Mouse (Mus musculus): ENCODE data around the gene Mst1.
A peak's percentile ranks its signal among the peaks of the same experiment; 100 is the strongest.

The Mst1 gene

DNA sequence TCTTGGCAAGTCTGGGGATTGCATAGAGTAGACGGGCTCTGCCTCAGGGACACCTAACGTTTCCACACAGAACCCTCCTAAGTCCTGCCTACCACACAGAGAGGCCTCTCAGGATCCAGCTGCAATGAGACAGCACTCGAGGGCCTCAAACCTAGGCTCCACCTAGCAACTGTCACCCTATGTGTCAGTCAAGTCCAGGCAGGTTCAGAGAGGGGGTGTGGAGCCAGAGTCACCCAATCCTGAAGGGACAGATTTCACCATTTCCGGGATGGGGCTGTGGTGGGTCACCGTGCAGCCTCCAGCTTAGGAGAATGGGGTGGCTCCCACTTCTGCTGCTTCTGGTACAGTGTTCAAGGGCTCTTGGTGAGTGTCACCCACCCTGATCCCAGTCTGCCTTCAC is at the start of gene Mst1:
Gene Mst1 (plus strand): TSS at position 269 of the 400 bp plus-strand sequence.
- DNase-seq (ENCODE audit: low read depth, low spot score), result no peak

DNA sequence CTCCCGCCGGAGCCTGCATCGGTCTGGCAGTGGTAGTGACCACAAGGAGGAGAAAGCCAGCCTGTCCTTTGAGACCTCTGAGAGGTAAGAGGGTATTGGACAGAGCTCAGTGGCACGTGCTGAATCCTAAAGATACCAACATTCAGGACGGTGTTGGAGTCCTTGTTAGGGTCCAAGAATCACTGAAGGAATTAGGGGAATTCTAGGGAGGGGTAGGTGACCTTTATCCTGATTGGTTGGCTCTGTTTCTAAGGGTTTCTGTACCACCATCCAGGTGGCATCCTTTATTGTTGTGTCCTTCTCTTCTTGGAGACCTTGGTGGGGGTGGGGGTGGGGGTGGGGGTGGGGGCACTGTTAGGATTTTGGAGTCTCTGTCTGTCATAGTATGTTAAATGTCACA is 48.1 kb upstream of the Mst1 start:
- no peak for DNase-seq (ENCODE audit: low read depth, low spot score)

DNA sequence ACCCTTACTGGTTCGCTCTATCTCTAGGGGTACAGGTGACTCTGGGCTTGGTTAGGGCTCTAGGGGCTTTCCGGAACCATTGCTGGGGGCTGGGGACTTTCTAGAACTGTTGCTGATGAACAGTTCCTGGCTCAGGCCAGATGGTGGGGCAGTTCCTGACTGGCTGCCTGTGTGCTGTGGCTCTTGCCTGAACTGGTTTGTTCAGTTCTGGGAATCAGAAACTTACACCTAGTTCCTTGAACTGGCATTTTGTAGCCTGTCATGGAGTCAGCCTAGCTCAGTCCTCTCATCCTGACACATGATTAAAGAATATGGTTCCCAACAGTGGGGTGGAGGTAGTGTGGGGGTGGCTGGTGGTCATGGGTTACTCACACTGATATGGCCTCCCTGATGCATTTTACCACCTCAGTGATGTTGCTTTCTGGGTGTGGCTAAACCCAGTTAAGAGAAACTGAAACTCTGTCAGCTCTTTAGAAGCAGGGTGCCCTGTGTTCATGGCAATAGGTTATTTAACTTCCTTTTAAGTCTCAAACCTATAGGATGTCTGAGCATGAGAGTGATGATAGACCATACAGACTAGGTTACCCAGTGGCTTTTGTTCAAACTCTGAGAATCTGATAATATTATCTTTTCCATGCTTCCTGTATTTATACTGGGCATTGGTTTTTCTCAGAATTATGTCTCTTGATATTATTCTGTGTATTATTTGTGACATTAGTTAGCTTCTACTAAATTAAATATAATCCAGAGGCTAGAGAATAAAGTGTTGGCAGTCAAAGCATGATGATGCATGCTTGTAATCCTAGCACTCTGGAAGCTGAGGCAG is 44.7 kb upstream of the Mst1 start:
- DNase-seq (ENCODE audit: low read depth, low spot score), result no peak

DNA sequence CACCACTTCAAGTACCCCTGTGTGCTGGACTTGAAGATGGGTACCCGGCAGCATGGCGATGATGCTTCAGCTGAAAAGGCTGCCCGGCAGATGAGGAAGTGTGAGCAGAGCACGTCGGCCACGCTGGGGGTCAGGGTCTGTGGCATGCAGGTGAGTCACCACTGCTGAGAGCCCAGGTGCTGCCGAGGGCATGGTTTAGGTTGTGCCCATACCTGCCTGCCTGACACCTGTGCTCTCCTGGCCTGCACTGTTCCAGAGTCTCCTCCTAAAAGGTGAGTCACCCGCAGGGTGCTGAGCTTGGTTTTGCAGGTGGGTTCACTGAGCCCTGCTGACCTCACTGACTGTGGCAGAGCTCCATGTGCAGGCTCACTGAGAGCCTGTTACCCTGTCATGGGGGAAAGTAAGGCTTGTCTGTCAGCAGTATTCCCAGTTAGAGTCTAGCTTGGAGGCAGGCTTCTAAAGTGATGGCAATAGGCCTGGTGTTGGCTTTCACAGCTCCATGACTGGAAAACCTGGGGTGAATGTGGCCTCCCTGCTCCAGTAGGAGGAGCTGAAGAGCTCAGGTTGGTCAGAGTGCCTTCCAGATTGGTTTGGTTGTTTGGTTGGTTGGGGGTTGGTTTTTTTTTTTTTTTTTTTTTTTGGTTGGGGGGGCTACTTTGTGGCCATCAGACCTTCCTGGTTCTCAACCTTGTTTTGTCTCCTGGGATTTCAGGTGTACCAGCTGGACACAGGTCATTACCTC is 35.3 kb upstream of the Mst1 start:
- no peak for DNase-seq (ENCODE audit: low read depth, low spot score)

DNA sequence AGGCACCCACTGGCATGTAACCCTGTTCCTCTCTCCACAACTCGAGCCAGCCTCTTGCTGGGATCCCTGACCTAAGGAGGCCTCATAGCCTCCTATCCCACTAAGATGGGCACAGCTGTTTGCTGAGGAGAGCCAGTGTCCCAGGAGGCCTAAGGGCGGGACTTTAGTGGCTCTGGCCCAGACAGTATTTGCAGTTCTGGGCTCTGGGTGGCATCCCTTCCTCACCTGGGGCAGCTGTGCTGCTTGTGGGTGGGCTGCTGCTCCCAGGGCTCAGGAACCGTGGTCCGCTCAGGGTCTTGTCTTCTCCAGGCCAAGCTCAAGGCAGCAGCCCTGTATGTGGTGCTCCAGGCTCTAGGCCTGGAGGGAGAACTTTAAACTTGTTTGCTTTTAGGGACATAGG is 33.7 kb upstream of the Mst1 start:
- DNase-seq (ENCODE audit: low read depth, low spot score), result no peak

DNA sequence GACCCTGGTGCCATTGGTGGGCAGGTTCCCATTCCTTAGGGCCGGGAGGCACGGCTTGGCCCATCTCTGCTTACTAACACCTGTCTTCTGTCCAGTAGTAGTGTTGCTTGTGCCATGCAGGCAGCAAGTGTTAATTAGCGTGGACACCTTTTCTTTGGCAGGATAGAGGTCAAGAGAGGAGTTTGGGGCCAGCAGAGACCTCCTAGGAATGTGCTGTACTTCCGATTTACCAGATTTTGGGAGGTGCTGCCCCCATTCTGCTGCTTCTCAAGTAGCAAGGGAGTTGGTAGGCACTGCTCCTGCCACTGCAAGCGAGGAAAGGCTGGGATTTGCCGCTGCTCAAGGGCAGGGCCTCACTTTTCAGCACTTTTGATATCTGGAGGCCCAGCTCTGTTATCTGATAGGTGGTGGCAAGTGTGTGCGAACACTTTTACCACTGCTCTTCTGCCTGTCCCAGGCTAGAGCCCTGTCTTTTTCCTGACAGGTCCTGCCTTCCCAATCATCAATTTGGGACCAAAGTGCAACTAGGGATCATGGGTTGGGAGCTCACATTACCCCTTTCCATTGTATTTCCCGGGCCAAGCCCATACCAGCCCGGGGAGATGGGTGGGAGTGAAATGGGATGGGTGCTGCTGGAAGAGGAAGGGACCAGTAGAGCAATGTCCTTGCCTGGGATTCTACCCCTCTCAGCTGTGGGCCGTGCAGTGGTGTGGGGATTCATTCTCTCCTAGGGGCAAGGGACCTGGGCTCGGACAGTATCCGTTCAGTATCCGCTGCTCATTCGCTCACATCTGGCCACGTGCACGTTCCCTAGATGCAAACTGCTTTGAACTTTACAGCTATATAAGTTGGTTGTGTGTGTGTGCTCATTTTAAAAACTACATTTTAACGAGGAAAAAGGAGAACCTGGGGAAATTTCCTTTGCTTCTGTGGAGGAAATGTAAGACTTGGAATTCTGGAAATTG is 32.4 kb upstream of the Mst1 start:
- no peak for DNase-seq (ENCODE audit: low read depth, low spot score)

DNA sequence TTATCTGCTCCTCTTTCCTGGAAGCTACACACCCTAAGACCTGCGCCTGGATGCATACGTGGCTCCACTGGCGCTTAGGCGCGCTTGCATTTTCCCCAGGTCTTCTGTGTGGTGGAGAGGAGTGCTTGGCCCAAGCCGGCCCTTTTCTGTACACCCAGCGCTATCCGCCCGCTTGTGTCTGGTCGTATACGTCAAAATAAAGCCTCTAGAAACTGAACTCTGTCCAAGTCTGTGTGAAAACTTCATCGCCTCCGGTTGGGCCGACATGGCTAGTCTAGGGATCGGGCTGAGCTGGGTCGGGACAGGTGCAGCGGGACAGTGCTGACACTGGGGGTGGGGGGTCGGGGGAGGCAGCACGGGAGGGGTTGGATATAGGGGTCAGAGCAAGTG is 31.7 kb upstream of the Mst1 start:
- no peak for DNase-seq (ENCODE audit: low read depth, low spot score)

DNA sequence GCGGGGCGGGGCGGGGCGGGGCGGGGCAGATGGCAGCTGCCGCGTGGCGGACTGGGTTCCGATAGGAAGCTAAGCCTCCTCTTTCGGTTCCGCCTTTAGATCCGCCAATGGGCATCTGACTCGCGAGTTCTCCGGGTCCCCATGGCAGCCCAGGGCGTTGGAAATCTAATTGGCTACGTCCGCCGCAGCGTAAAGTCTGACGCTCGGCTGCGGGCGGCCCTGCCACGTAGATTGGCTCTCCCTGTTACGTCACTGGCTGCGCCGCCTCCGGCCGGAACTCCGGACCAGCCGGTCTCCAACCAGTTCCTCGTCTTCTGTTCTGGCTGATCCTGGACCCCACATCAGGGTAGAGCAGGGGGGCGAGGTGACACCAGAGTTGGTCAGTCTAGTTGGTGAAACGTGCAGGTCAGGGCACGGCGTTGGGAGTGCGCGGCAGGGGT is 31.2 kb upstream of the Mst1 start, which contains the start of gene Gmppb:
Gene Gmppb (plus strand): TSS at position 227 of the 440 bp plus-strand sequence.
- DNase-seq (ENCODE audit: low read depth, low spot score), result peak; percentile 95

DNA sequence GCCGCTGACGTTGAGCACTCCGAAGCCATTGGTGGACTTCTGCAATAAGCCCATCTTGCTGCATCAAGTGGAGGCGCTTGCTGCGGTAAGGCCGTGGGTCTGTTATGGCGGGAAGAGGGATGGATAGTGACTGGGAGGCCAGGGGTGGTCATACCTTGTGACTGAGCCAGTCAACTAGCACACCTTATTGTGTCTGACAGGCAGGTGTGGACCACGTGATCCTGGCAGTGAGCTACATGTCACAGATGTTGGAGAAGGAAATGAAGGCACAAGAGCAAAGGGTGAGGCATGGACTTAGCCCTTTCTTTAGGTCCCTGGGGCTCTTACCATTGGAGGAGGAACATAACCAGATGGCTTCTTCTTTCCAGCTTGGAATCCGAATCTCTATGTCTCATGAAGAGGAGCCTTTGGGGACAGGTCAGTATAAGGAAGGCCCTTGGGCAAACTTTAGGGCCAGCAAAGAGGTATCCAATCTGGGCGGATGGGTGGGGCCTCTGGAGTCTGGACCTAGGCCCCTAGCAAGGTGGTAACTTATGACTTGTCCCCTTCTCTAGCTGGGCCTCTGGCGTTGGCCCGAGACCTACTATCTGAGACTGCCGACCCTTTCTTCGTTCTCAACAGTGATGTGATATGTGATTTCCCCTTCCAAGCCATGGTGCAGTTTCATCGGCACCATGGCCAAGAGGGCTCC is 30.5 kb upstream of the Mst1 start:
- no peak for DNase-seq (ENCODE audit: low read depth, low spot score)

DNA sequence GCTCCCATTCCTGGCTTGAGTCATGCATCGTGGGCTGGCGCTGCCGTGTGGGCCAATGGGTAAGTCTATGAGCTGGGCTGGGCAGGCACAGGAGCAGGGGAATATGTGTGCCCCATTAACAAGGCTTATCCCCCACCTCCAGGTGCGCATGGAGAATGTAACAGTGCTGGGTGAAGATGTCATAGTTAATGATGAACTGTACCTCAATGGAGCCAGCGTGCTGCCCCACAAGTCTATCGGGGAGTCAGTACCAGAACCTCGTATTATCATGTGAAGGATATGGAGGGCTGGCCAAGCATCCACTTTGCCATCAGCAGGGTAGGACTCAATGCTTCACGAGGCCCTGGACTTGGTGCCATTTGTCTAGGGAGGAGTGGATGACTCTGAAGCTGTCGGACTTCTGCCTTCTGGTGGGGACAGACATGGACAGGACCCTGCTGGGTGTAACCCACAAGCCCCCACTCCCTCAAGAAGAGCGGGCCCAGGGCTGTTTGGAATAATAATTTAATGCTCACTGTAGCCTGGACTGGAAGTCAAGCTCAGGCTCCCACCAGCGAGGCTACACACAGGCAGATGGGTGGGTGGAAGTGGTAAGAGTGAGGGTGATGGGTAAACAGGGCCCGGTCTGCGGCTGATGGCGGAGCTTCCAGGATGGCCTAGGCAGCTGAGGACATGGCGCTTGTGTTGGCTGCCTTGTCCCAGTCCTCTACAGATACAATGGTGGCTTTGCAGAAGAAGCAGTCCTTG is 28.9 kb upstream of the Mst1 start:
- no peak for DNase-seq (ENCODE audit: low read depth, low spot score)

DNA sequence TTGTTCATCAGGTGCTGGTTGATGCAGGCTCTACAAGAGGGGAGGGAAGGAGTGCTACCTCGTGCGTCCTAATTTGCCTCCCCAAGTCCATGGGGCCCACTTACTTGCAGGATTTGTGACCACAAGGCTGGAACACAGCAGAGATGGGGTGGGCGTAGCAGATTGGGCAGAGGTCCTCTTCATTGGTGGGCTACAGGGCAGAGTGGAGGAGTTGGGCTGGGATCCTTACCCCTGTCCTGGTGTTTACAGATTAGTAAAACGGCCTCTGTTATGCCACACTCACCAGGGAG is 28.4 kb upstream of the Mst1 start:
- DNase-seq (ENCODE audit: low read depth, low spot score), result no peak

DNA sequence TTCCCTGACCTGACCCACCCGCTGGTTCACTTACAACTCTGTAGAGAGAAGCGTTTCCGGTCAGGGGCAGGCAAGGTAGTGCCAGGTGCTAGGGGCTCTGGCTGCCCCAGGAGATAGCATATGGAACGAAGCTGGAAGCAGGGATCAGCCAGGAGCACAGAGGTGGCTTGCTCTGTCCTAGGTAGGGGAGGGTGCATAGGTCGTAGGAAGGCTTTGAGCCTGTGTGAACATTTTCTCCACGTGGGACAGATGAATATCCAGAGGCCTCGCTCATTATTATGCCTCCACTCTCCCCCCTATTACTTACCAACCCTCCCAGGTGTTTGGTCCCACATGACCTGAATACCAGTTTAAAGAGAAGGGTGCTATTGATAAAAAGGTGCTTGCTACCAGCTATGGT is 27.8 kb upstream of the Mst1 start:
- DNase-seq (ENCODE audit: low read depth, low spot score), result no peak

DNA sequence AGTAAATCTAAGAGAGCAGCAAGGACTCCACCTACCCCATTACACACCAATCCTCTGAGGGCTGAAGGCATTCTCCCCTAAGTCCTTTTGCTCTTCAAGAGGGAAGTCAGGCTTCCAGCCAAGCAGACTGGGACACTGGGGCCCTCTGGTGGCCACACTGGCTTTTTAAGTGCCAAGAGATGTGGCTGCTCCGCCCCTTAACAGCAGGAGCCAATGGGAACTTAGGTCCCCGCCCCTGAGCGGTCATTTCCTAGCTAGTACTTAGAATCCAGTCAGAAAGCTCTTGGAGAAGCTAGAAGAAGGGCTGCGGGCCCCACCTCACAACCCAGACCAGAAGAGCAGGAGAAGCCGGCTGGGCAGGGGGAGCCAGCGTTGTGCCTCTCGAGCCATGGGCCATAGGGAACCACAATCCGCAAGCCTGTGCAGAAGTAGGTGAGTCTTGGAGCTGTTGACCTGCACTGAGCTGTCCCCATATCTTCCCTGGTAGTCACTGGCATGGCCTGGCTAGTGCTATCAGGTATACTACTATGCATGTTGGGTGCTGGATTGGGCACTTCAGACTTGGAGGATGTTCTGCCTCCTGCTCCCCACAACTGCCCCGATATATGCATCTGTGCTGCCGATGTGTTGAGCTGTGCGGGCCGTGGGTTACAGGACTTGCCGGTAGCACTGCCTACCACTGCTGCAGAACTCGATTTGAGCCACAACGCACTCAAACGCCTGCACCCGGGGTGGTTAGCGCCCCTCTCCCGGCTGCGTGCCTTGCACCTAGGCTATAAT is 27.2 kb upstream of the Mst1 start, which contains the start of gene Amigo3:
Gene Amigo3 (plus strand): TSS at position 275 of the 780 bp plus-strand sequence.
- DNase-seq (ENCODE audit: low read depth, low spot score), result peak; percentile 82

DNA sequence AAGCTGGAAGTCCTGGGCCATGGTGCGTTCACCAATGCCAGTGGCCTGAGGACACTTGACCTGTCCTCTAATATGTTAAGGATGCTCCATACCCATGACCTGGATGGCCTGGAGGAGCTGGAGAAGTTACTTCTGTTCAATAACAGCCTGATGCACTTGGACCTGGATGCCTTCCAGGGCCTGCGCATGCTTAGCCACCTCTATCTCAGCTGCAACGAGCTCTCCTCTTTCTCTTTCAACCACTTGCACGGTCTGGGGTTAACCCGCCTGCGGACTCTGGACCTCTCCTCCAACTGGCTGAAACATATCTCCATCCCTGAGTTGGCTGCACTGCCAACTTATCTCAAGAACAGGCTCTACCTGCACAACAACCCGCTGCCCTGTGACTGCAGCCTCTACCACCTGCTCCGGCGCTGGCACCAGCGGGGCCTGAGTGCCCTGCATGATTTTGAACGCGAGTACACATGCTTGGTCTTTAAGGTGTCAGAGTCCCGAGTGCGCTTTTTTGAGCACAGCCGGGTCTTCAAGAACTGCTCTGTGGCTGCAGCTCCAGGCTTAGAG is 26.5 kb upstream of the Mst1 start:
- DNase-seq (ENCODE audit: low read depth, low spot score), result no peak

DNA sequence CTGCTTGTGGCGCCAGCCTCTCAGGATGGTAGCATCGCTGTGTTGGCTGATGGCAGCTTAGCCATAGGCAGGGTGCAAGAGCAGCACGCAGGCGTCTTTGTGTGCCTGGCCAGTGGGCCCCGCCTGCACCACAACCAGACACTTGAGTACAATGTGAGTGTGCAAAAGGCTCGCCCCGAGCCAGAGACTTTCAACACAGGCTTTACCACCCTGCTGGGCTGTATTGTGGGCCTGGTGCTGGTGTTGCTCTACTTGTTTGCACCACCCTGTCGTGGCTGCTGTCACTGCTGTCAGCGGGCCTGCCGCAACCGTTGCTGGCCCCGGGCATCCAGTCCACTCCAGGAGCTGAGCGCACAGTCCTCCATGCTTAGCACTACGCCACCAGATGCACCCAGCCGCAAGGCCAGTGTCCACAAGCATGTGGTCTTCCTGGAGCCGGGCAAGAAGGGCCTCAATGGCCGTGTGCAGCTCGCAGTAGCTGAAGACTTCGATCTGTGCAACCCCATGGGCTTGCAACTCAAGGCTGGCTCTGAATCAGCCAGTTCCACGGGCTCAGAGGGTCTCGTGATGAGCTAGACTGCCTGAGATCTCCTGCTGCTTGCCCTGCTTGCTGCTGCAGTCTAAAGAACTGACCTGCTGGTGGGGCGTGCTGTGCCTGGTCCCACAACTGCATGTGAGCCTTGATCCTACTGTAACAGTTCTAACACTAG is 25.8 kb upstream of the Mst1 start:
- DNase-seq (ENCODE audit: low read depth, low spot score), result no peak

DNA sequence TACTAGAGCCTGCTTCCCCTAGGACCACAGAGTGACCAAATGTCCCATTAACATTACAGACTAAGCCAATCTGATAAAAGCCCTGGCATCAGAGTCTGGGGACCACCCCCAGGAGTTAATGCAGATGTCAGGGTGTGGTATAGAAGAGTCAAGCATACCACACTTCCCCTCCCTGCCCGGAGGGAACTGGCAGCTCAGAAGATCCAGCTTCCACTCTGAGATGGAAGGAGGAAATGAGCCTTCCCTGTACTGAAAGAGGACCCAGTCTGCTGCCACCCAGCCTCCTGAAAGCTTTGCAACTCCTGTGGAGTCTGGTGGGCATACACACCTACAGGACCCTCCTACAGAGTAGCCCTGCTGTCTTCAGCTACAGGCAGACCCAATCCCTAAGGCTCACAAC is 25.2 kb upstream of the Mst1 start:
- no peak for DNase-seq (ENCODE audit: low read depth, low spot score)

DNA sequence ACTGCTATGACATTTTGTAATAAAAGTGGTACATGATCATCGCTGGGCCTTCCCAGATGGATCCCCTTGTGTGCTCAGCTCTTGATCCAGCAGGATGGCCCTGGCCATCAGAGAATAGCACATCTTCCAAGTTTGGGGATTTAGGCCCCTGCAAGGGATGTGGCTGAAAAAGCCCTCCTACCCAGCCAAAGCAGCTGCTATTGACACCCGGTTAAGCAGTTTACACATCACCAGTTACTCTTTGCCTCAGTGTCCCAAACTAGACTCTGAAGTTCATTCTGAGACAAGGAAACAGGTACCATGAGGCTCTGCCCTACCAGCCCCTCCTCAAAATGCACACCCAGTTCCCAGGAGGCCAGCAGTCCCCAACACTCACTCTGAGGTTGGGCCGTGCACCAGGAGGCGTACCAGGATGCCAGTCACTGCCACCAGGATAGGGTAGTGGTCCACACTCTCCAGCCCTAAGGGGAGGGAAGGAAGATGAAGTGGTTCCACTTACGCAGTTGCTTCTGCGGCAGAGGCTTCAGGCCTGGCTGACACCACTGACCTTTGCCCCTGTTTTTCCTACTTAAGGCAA is 24.5 kb upstream of the Mst1 start:
- DNase-seq (ENCODE audit: low read depth, low spot score), result no peak
